Comparison of ENCODE assay signal across 17 mouse cellular contexts in the genomic region with DNA sequence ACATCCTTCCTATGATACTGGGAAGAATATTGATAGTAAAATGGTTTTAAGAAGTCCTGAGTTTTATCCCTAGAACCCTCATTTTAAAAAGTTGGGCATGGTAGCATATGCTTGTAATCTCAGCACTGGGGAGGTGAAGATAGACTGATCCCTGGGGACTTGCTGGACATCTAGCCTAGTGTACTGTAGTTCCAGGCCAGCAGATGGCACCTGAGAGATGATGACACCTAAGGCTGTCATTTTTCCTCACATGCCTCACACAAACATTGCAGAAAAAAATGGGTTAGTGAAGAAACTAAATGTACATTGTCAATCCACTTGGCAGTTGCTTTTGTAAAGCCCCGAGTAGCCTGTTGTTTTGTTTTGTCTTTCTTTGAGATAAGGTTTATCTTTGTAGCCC.
DNase-seq lines count a peak whose midpoint lies in the region; ATAC-seq and TF ChIP-seq lines count a peak whose summit lies in the region.
"Had no signal": no experiment of that assay in that cellular context is flagged by ENCODE, and none has a peak within 500 bp of the region (broad histone marks: within the 10 kb centered on the region; RNA-seq: fewer than 3 reads in every experiment).

No protein-coding gene starts in this region.

- no peak overlapping the region for H3K27ac ChIP-seq in kidney, adult 2 months (ENCODE audit: insufficient read depth, low read depth, low read length)
- no peak overlapping the region for H3K27ac ChIP-seq in kidney, embryonic 14.5 days (ENCODE audit: low read depth, low read length)
- H3K27ac ChIP-seq in liver, postnatal 0 days (ENCODE audit: low read depth) = no peak overlapping the region
- H3K27ac ChIP-seq: forebrain, embryonic 15.5 days; hindbrain, embryonic 10.5 days; liver, embryonic 15.5 days; stomach, embryonic 15.5 days had no signal

- DNase-seq in CD4-positive, CD25-positive, alpha-beta regulatory T cell, adult 2 months (ENCODE audit: low read depth, low spot score) = peak; percentile 5
- no peak for DNase-seq in kidney, adult 2 months
- no peak for DNase-seq in liver, postnatal 0 days
- DNase-seq in liver = no peak
- no peak for DNase-seq in embryo, embryonic 11 days
- DNase-seq in thymus, postnatal 36 days = no peak
- DNase-seq: adrenal gland, adult 2 months; lung, postnatal 10 days had no signal

- H3K36me3 ChIP-seq in kidney, adult 2 months (ENCODE audit: control insufficient read depth, insufficient read depth, low read length) = no peaks in the 10 kb centered on the region
- peaks cover 7% of the 10 kb centered on the region; the same call in 1 of the 2 replicates for H3K36me3 ChIP-seq in kidney, embryonic 14.5 days (ENCODE audit: control insufficient read depth, insufficient read depth, low read length)
- peaks cover 17% of the 10 kb centered on the region; the same call in 1 of the 2 replicates for H3K36me3 ChIP-seq in liver, postnatal 0 days (replicated peaks; ENCODE audit: insufficient read depth, low read length)

- no peak for TF ChIP-seq POLR2A in kidney, adult 2 months (IDR thresholded peaks at IDR 0.05; ENCODE audit: low read depth, low read length)

- H3K4me1 ChIP-seq in kidney, adult 2 months (ENCODE audit: control insufficient read depth, insufficient read depth, low read length) = peaks cover 6% of the 10 kb centered on the region; the same call in 1 of the 2 replicates
- peaks cover 8% of the 10 kb centered on the region; the same call in 1 of the 2 replicates for H3K4me1 ChIP-seq in kidney, embryonic 14.5 days (ENCODE audit: control insufficient read depth, insufficient read depth, low read length)
- no peaks in the 10 kb centered on the region for H3K4me1 ChIP-seq in liver, postnatal 0 days (ENCODE audit: insufficient read depth)
- H3K4me1 ChIP-seq: liver, embryonic 15.5 days; stomach, embryonic 15.5 days had no signal

- H3K4me2 ChIP-seq in kidney, embryonic 14.5 days (replicated peaks; ENCODE audit: low read depth, low read length) = no peak overlapping the region
- H3K4me2 ChIP-seq in liver, postnatal 0 days (ENCODE audit: low read depth, low read length) = no peak overlapping the region
- H3K4me2 ChIP-seq: forebrain, embryonic 15.5 days; liver, embryonic 15.5 days; stomach, embryonic 15.5 days had no signal

- H3K9ac ChIP-seq in kidney, embryonic 14.5 days (ENCODE audit: low read depth, low read length) = no peak overlapping the region
- no peak overlapping the region for H3K9ac ChIP-seq in liver, postnatal 0 days (replicated peaks)
- H3K9ac ChIP-seq: forebrain, embryonic 15.5 days; liver, embryonic 15.5 days; stomach, embryonic 15.5 days had no signal

- TF ChIP-seq EP300 in liver, postnatal 0 days (IDR thresholded peaks at IDR 0.05; ENCODE audit: low read depth) = no peak

- ATAC-seq in CD4-positive, CD25-positive, alpha-beta regulatory T cell, adult 4 months = no peak
- ATAC-seq in kidney, embryonic 14.5 days (ENCODE audit: low FRiP score, low TSS enrichment) = no peak
- no peak for ATAC-seq in liver, postnatal 0 days
- ATAC-seq: forebrain, embryonic 15.5 days; inflammation-experienced regulatory T-cells, adult 6 months; midbrain, embryonic 16.5 days had no signal

- no peak overlapping the region for H3K4me3 ChIP-seq in kidney, adult 2 months (ENCODE audit: insufficient read depth, low read depth, low read length)
- H3K4me3 ChIP-seq in kidney, embryonic 14.5 days (ENCODE audit: low read length) = no peak overlapping the region
- no peak overlapping the region for H3K4me3 ChIP-seq in liver, postnatal 0 days (ENCODE audit: low read depth, low read length)
- H3K4me3 ChIP-seq: erythroblast, embryonic 14.5 days; forebrain, embryonic 15.5 days; hindbrain, embryonic 10.5 days; liver, embryonic 15.5 days; stomach, embryonic 15.5 days had no signal

- 0 out of 2 replicates have a peak, but pooled peaks have one; percentile 15 for TF ChIP-seq CTCF in kidney, adult 2 months (conservative IDR thresholded peaks at IDR 0.05; ENCODE audit: insufficient read depth, insufficient read length, low read depth, low read length)
- peak; percentile 26; the same call in 1 of the 2 replicates for TF ChIP-seq CTCF in liver, postnatal 0 days (IDR thresholded peaks at IDR 0.05; ENCODE audit: low read depth)

- H3K9me3 ChIP-seq in kidney, embryonic 14.5 days (ENCODE audit: control insufficient read depth, low read length) = no peaks in the 10 kb centered on the region
- H3K9me3 ChIP-seq in liver, postnatal 0 days (ENCODE audit: low read length) = no peaks in the 10 kb centered on the region
- H3K9me3 ChIP-seq: forebrain, embryonic 15.5 days; hindbrain, embryonic 10.5 days; liver, embryonic 15.5 days; stomach, embryonic 15.5 days had no signal

- 81% methylated on average over 1 of the region's 1 CpGs for WGBS in kidney, adult 2 months
- WGBS in kidney, embryonic 14.5 days = 86% methylated on average over 1 of the region's 1 CpGs
- 52% methylated on average over 1 of the region's 1 CpGs for WGBS in liver, postnatal 0 days (ENCODE audit: insufficient replicate concordance)

- no peaks in the 10 kb centered on the region for H3K27me3 ChIP-seq in kidney, adult 2 months (replicated peaks; ENCODE audit: control insufficient read depth, insufficient read depth, low read length)
- no peaks in the 10 kb centered on the region for H3K27me3 ChIP-seq in kidney, embryonic 14.5 days (ENCODE audit: control insufficient read depth, insufficient read depth, low read length)
- no peaks in the 10 kb centered on the region for H3K27me3 ChIP-seq in liver, postnatal 0 days (ENCODE audit: insufficient read depth, low read length)
- H3K27me3 ChIP-seq: forebrain, embryonic 15.5 days; liver, embryonic 15.5 days; stomach, embryonic 15.5 days had no signal
